Mouse (Mus musculus): ENCODE data around the gene Anln. TPM values are rescaled to one million over a fixed set of nuclear protein-coding genes. Genes with fewer than 3 reads are reported as not detected.
"Not testable (repeated sequence)": the region's sequence is repeated elsewhere in the genome, so short reads cannot be mapped to it uniquely, and the experiment has no call there.

The Anln gene
- total and polyA plus RNA-seq, 2 experiments from 2014 or later, result 2.7 to 6.8 TPM

DNA sequence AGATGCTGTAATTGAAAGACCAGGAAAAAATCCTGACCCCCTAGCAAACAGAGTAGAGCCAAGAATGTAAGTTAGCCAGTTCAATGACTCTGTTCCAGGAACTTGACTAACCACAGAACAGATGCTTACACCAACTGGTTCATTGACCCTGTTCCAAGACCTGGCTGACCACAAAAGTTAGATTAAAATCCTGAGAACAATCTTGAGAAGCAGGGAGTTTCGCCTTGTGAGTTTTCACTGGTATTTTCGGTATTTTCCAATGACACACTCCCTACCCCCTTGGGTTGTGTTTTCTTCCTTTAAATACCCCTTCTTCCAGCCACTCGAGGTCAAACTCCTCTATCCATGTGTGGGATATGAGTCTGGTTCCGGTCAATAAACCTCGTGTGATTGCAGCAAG lies 79.3 kb downstream of the Anln start:
- TF ChIP-seq CTCF (IDR thresholded peaks at IDR 0.05; ENCODE audit: low read depth), result no peak
- no peak for ATAC-seq
- no peaks in the 10 kb centered on the region; the same call in 1 of the 2 replicates for H3K36me3 ChIP-seq (ENCODE audit: insufficient read depth, low read length)
- H3K4me1 ChIP-seq (ENCODE audit: insufficient read depth, low read length), result 0 out of 2 replicates have a peak, but pooled peaks cover 7% of the 10 kb centered on the region
- H3K9me3 ChIP-seq (ENCODE audit: low read length), result no peaks in the 10 kb centered on the region
- H3K27ac ChIP-seq, result no peak overlapping the region
- H3K27me3 ChIP-seq (ENCODE audit: insufficient read depth, low read length), result no peaks in the 10 kb centered on the region
- 91% methylated on average over 5 of the region's 5 CpGs for WGBS
- DNase-seq (ENCODE audit: low spot score), result no peak
- H3K9ac ChIP-seq (replicated peaks; ENCODE audit: low read length), result no peak overlapping the region
- no peak overlapping the region for H3K4me3 ChIP-seq (ENCODE audit: low read length)
- H3K4me2 ChIP-seq (ENCODE audit: low read depth, low read length), result no peak overlapping the region

DNA sequence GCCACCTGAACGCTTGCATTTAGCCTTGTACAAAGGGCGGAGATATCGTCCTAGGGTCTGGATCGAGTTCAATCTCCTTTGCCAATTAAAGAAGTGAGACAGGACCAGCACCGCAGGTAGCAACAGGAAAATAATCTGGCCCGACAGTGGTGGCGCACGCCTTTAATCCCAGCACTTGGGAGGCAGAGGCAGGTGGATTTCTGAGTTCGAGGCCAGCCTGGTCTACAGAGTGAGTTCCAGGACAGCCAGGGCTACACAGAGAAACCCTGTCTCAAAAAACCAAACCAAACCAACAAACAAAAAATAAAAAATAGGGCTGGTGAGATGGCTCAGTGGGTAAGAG lies 81.1 kb downstream of the Anln start:
- TF ChIP-seq CTCF (IDR thresholded peaks at IDR 0.05; ENCODE audit: low read depth), result peak; percentile 18; the same call in 1 of the 2 replicates
- 13% methylated on average over 9 of the region's 9 CpGs for WGBS
- peak overlapping the region; percentile 92 for H3K9ac ChIP-seq (replicated peaks; ENCODE audit: low read length)
- H3K4me1 ChIP-seq (ENCODE audit: insufficient read depth, low read length); H3K9me3 ChIP-seq (ENCODE audit: low read length); ATAC-seq; H3K27me3 ChIP-seq (ENCODE audit: insufficient read depth, low read length); DNase-seq (ENCODE audit: low spot score): not testable (repeated sequence)
- H3K4me2 ChIP-seq (ENCODE audit: low read depth, low read length), result peak overlapping the region; percentile 83
- H3K4me3 ChIP-seq (ENCODE audit: low read length), result peak overlapping the region; percentile 79
- peaks cover 13% of the 10 kb centered on the region; the same call in 1 of the 2 replicates for H3K36me3 ChIP-seq (ENCODE audit: insufficient read depth, low read length)
- peak overlapping the region; percentile 77 for H3K27ac ChIP-seq

DNA sequence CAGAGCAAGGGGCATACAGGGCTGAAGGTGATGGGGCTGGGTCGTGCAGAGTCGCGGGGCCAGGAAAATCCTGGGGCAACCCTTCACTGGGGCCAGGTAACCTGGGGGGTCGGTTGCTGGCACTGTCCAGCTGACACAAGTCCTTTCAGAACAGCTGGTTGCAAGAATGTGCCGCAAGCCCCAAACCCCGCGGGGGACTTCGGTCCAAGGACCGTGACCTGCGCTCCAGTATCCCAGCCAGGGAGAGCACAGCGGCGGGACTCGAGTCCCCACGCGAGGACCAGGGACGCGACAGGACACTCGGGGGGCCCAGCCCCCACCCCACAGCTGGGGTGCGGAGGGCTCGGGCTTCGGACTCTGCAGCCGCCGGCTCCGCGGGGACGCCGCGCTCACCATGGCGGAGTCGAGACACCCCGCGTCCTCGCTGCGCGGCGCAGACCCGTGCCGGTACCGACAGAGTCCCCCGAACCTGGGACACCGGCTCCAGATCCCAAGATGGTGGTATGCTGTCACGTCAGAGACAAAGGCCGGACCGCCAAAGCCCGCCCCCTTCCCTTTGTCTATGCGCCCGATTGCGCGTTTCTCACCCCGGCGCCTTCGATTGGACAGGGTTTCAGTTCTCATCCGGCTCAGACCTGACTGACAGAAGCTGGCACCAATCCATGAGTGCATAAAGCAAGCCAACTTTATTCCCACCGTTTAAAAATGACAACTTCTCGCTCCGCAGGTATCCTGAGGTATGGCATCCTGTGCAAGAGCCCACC lies 81.7 kb downstream of the Anln start, which contains the start of gene Zfp810:
Gene Zfp810 (minus strand): TSS at position 493 of the 764 bp plus-strand sequence.
- peak within 1 kb of the TSS; percentile 95 for H3K27ac ChIP-seq
- H3K9me3 ChIP-seq (ENCODE audit: low read length), result no peaks in the 10 kb centered on the region
- H3K4me1 ChIP-seq (ENCODE audit: insufficient read depth, low read length), result 0 out of 2 replicates have a peak, but pooled peaks cover 7% of the 10 kb centered on the region
- H3K4me3 ChIP-seq (ENCODE audit: low read length), result peak within 1 kb of the TSS; percentile 79
- H3K4me2 ChIP-seq (ENCODE audit: low read depth, low read length), result peak within 1 kb of the TSS; percentile 83
- under 1% methylated on average over 55 of the region's 56 CpGs for WGBS
- peak; percentile 98 for DNase-seq (ENCODE audit: low spot score)
- H3K27me3 ChIP-seq (ENCODE audit: insufficient read depth, low read length), result no peaks in the 10 kb centered on the region
- peak within 1 kb of the TSS; percentile 92 for H3K9ac ChIP-seq (replicated peaks; ENCODE audit: low read length)
- peak; percentile 99 for ATAC-seq
- H3K36me3 ChIP-seq (ENCODE audit: insufficient read depth, low read length), result peaks cover 13% of the 10 kb centered on the region; the same call in 1 of the 2 replicates
- TF ChIP-seq CTCF (IDR thresholded peaks at IDR 0.05; ENCODE audit: low read depth), result no peak; the same call in 1 of the 2 replicates

DNA sequence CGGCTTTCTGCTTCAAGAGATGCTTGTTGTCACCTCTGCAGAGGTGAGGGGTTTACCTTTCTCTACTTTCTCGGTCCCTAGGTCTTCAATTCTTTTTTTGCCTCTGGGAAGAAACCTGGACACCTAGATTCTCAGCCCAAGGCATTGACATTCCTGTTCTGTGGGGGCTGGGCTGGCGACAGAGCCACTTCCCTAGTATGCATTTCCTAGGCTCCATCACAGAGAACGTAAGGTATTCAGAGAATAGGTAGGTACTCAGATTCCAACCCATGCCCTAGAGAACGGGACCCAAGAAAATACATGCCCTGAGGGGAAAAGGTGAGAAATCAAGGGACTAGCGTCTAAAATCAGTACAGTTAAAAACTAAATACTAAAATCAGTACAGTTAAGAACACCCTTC lies 82.3 kb downstream of the Anln start:
- Histone ChIP-seq H3K27ac (peak overlapping the region; percentile 95), H3K9ac (replicated peaks; ENCODE audit: low read length) (peak overlapping the region; percentile 92), H3K36me3 (ENCODE audit: insufficient read depth, low read length) (peaks cover 13% of the 10 kb centered on the region; the same call in 1 of the 2 replicates), H3K4me2 (ENCODE audit: low read depth, low read length) (peak overlapping the region; percentile 83), H3K27me3 (ENCODE audit: insufficient read depth, low read length) (no peaks in the 10 kb centered on the region), H3K4me1 (ENCODE audit: insufficient read depth, low read length) (0 out of 2 replicates have a peak, but pooled peaks cover 7% of the 10 kb centered on the region), H3K9me3 (ENCODE audit: low read length) (no peaks in the 10 kb centered on the region), H3K4me3 (ENCODE audit: low read length) (peak overlapping the region; percentile 79)
- WGBS, result 14% methylated on average over 6 of the region's 6 CpGs
- TF ChIP-seq CTCF (IDR thresholded peaks at IDR 0.05; ENCODE audit: low read depth), result no peak
- DNase-seq (ENCODE audit: low spot score) (peak; percentile 30), ATAC-seq (no peak)

DNA sequence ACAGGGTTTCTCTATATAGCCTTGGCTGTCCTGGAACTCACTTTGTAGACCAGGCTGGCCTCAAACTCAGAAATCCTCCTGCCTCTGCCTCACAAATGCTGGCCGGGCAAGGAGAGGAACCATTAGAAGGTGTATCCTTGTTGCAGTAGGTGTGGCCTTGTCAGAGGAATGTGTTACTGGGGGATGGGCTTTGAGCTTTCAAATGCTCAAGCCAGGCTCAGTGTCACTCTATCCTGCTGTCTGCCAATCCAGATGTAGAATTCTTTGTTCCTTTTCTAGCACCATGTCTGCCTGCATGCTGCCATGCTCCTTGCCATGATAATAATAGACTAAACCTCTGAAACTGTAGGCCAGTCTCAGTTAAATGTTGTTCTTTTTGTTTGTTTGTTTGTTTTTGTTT lies 86.8 kb downstream of the Anln start:
- ATAC-seq, result no peak
- Histone ChIP-seq H3K27ac (no peak overlapping the region), H3K27me3 (ENCODE audit: insufficient read depth, low read length) (no peaks in the 10 kb centered on the region), H3K9me3 (ENCODE audit: low read length) (no peaks in the 10 kb centered on the region), H3K4me2 (ENCODE audit: low read depth, low read length) (no peak overlapping the region), H3K4me1 (ENCODE audit: insufficient read depth, low read length) (0 out of 2 replicates have a peak, but pooled peaks cover 7% of the 10 kb centered on the region), H3K9ac (replicated peaks; ENCODE audit: low read length) (no peak overlapping the region), H3K36me3 (ENCODE audit: insufficient read depth, low read length) (peaks cover 29% of the 10 kb centered on the region), H3K4me3 (ENCODE audit: low read length) (no peak overlapping the region)
- no peak for TF ChIP-seq CTCF (IDR thresholded peaks at IDR 0.05; ENCODE audit: low read depth)
- no peak for DNase-seq (ENCODE audit: low spot score)
- 100% methylated on average over 1 of the region's 1 CpGs for WGBS

Other genes with a start within 250 kb of the Anln start
- gene Pigyl, start 232.3 kb downstream of the Anln start, total RNA-seq (2014; rRNA removed), result 20.5 and 37.1 TPM in 2 replicates
- gene Pigyl, start 232.3 kb downstream of the Anln start, polyA plus RNA-seq (2015; fragmentation: Nextera tagmentation; extraction: Ambion mirVana), result 109 and 111 TPM in 2 replicates
- gene Zfp872, start 201.1 kb downstream of the Anln start, total RNA-seq (2014; rRNA removed), result 0.26 TPM in 1 of 2 replicates, not detected in the other
- gene Zfp872, start 201.1 kb downstream of the Anln start, polyA plus RNA-seq (2015; fragmentation: Nextera tagmentation; extraction: Ambion mirVana), result 0.24 and 0.33 TPM in 2 replicates
- gene Zfp809, start 163.5 kb downstream of the Anln start, total RNA-seq (2014; rRNA removed), result 5.3 and 6.4 TPM in 2 replicates
- 6.1 and 8.4 TPM in 2 replicates for gene Zfp809, start 163.5 kb downstream of the Anln start, polyA plus RNA-seq (2015; fragmentation: Nextera tagmentation; extraction: Ambion mirVana)
- gene Zfp599, start 129.3 kb downstream of the Anln start, total RNA-seq (2014; rRNA removed), result 3.0 and 5.5 TPM in 2 replicates
- gene Zfp599, start 129.3 kb downstream of the Anln start, polyA plus RNA-seq (2015; fragmentation: Nextera tagmentation; extraction: Ambion mirVana), result 4.8 and 5.2 TPM in 2 replicates
- gene Zfp810, start 81.5 kb downstream of the Anln start, total RNA-seq (2014; rRNA removed), result 25.4 and 41.4 TPM in 2 replicates
- 24.2 and 25.1 TPM in 2 replicates for gene Zfp810, start 81.5 kb downstream of the Anln start, polyA plus RNA-seq (2015; fragmentation: Nextera tagmentation; extraction: Ambion mirVana)
- 13.8 and 15.5 TPM in 2 replicates for gene 9530077C05Rik, start 22.3 kb upstream of the Anln start, total RNA-seq (2014; rRNA removed)
- 15.0 and 16.8 TPM in 2 replicates for gene 9530077C05Rik, start 22.3 kb upstream of the Anln start, polyA plus RNA-seq (2015; fragmentation: Nextera tagmentation; extraction: Ambion mirVana)
- gene Gm17545, start 65.1 kb upstream of the Anln start, total RNA-seq (2014; rRNA removed), result not detected in 2 replicates
- gene Gm17545, start 65.1 kb upstream of the Anln start, polyA plus RNA-seq (2015; fragmentation: Nextera tagmentation; extraction: Ambion mirVana), result not detected in 2 replicates
- 63.2 and 72.3 TPM in 2 replicates for gene Rp9, start 80.6 kb upstream of the Anln start, total RNA-seq (2014; rRNA removed)
- gene Rp9, start 80.6 kb upstream of the Anln start, polyA plus RNA-seq (2015; fragmentation: Nextera tagmentation; extraction: Ambion mirVana), result 75.1 and 81.4 TPM in 2 replicates
- 27.0 and 27.5 TPM in 2 replicates for gene Bbs9, start 86.5 kb upstream of the Anln start, total RNA-seq (2014; rRNA removed)
- gene Bbs9, start 86.5 kb upstream of the Anln start, polyA plus RNA-seq (2015; fragmentation: Nextera tagmentation; extraction: Ambion mirVana), result 14.0 and 15.2 TPM in 2 replicates